In genomic region chr8:85142516-85142915, GRCm38 (mm10) we compare ENCODE assay signal across 20 mouse cellular contexts. TPM values are rescaled to one million over a fixed set of nuclear protein-coding genes. Genes with fewer than 3 reads are reported as not detected.
DNase-seq lines count a peak whose midpoint lies in the region; ATAC-seq and TF ChIP-seq lines count a peak whose summit lies in the region.
"Had no signal": no experiment of that assay in that cellular context is flagged by ENCODE, and none has a peak within 500 bp of the region (broad histone marks: within the 10 kb centered on the region; RNA-seq: fewer than 3 reads in every experiment).

No protein-coding gene starts in this region.

- H3K9ac ChIP-seq in kidney, embryonic 15.5 days, result no peak overlapping the region
- H3K9ac ChIP-seq: heart, embryonic 13.5 days; hindbrain, embryonic 14.5 days; midbrain, embryonic 15.5 days; stomach, embryonic 15.5 days had no signal

- H3K9me3 ChIP-seq in kidney, embryonic 15.5 days (replicated peaks), result peaks cover 12% of the 10 kb centered on the region
- H3K9me3 ChIP-seq: midbrain, embryonic 15.5 days; stomach, embryonic 15.5 days had no signal

- H3K36me3 ChIP-seq in kidney, adult 2 months (ENCODE audit: control insufficient read depth, insufficient read depth, low read length), result no peaks in the 10 kb centered on the region
- H3K36me3 ChIP-seq in kidney, embryonic 15.5 days, result no peaks in the 10 kb centered on the region
- H3K36me3 ChIP-seq in spleen, adult 2 months (ENCODE audit: control insufficient read depth, insufficient read depth, low read length), result no peaks in the 10 kb centered on the region
- H3K36me3 ChIP-seq: heart, embryonic 13.5 days; midbrain, embryonic 15.5 days; stomach, embryonic 15.5 days had no signal

- no peaks in the 10 kb centered on the region for H3K4me1 ChIP-seq in kidney, adult 2 months (ENCODE audit: control insufficient read depth, insufficient read depth, low read length)
- no peaks in the 10 kb centered on the region for H3K4me1 ChIP-seq in kidney, embryonic 15.5 days
- no peaks in the 10 kb centered on the region for H3K4me1 ChIP-seq in spleen, adult 2 months (ENCODE audit: control insufficient read depth, insufficient read depth, insufficient read length)
- H3K4me1 ChIP-seq: heart, embryonic 13.5 days; midbrain, embryonic 15.5 days; stomach, embryonic 15.5 days had no signal

- TF ChIP-seq POLR2A in kidney, adult 2 months (IDR thresholded peaks at IDR 0.05; ENCODE audit: low read depth, low read length), result no peak
- no peak for TF ChIP-seq POLR2A in spleen, adult 2 months (IDR thresholded peaks at IDR 0.05; ENCODE audit: low read depth, low read length)

- H3K4me3 ChIP-seq in kidney, adult 2 months (ENCODE audit: insufficient read depth, low read depth, low read length), result no peak overlapping the region
- H3K4me3 ChIP-seq in kidney, embryonic 15.5 days (replicated peaks), result no peak overlapping the region
- no peak overlapping the region for H3K4me3 ChIP-seq in spleen, adult 2 months (ENCODE audit: extremely low read depth, insufficient read depth, insufficient read length)
- H3K4me3 ChIP-seq: heart, embryonic 13.5 days; midbrain, embryonic 15.5 days; stomach, embryonic 15.5 days had no signal

- H3K27ac ChIP-seq in kidney, adult 2 months (ENCODE audit: insufficient read depth, low read depth, low read length), result no peak overlapping the region
- H3K27ac ChIP-seq in kidney, embryonic 15.5 days, result no peak overlapping the region
- peak overlapping the region; percentile 8; the same call in 1 of the 2 replicates for H3K27ac ChIP-seq in spleen, adult 2 months (ENCODE audit: insufficient read depth, low read length)
- H3K27ac ChIP-seq: heart, embryonic 13.5 days; hindbrain, embryonic 14.5 days; midbrain, embryonic 15.5 days; stomach, embryonic 15.5 days had no signal

- WGBS in kidney, adult 2 months, result 94% methylated on average over 4 of the region's 4 CpGs
- WGBS in kidney, embryonic 15.5 days, result 96% methylated on average over 4 of the region's 4 CpGs
- 62% methylated on average over 4 of the region's 4 CpGs for WGBS in spleen, adult 2 months

- no peak for TF ChIP-seq CTCF in kidney, adult 2 months (conservative IDR thresholded peaks at IDR 0.05; ENCODE audit: insufficient read depth, insufficient read length, low read depth, low read length)
- no peak for TF ChIP-seq CTCF in spleen, adult 2 months (IDR thresholded peaks at IDR 0.05; ENCODE audit: extremely low read depth, insufficient read depth, insufficient read length, insufficient replicate concordance)

- ATAC-seq in kidney, embryonic 15.5 days (replicated peaks; ENCODE audit: low FRiP score), result no peak
- ATAC-seq in common myeloid progenitor, adult 5-6 weeks (replicated peaks; ENCODE audit: low read depth, poor library complexity, severe bottlenecking), result peak; percentile 60
- ATAC-seq: CD4-positive, CD25-positive, alpha-beta regulatory T cell, adult 4 months; midbrain, embryonic 15.5 days had no signal

- no peak overlapping the region for H3K4me2 ChIP-seq in kidney, embryonic 15.5 days
- H3K4me2 ChIP-seq: heart, embryonic 13.5 days; hindbrain, embryonic 14.5 days; midbrain, embryonic 15.5 days; stomach, embryonic 15.5 days had no signal

- H3K27me3 ChIP-seq in kidney, adult 2 months (replicated peaks; ENCODE audit: control insufficient read depth, insufficient read depth, low read length), result no peaks in the 10 kb centered on the region
- H3K27me3 ChIP-seq in kidney, embryonic 15.5 days, result no peaks in the 10 kb centered on the region
- H3K27me3 ChIP-seq in spleen, adult 2 months (ENCODE audit: control insufficient read depth, insufficient read depth, low read length), result no peaks in the 10 kb centered on the region
- H3K27me3 ChIP-seq: heart, embryonic 13.5 days; midbrain, embryonic 15.5 days; stomach, embryonic 15.5 days had no signal

- peak; percentile 19 for DNase-seq in kidney, adult 2 months
- no peak for DNase-seq in spleen, adult 2 months (ENCODE audit: low read depth in 1 of 2, low spot score in 2 of 2)
- DNase-seq in spleen, adult 18-20 months, result no peak
- DNase-seq in telencephalon, adult 2 months (ENCODE audit: low read depth, low spot score), result peak; percentile 29
- DNase-seq in adrenal gland, postnatal 4 days (ENCODE audit: low spot score in 2 of 2), result no peak
- DNase-seq in embryo, embryonic 10 days (ENCODE audit: low spot score), result no peak
- DNase-seq: adrenal gland, postnatal 10 days; cerebellum, adult 8-10 months; kidney, adult 18-20 months; right cerebral cortex, postnatal 14 days; thymus, postnatal 36 days had no signal

RNA-seq across cellular contexts. Expression of gene Cks1brt, which starts 9.2 kb away (rescaled TPM):
- polyA plus RNA-seq in kidney, adult 2 months (2012; rRNA removed), result not detected in 2 replicates
- polyA plus RNA-seq in kidney, embryonic 15.5 days (2015; fragmentation: Nextera tagmentation; extraction: Ambion mirVana), result not detected in 2 replicates
- 0.04 TPM in 1 of 2 replicates, not detected in the other for polyA plus RNA-seq in spleen, adult 2 months (2012; rRNA removed)
- not detected in 2 replicates for total RNA-seq in common myeloid progenitor, adult 5-6 weeks (2017)
- not detected for total RNA-seq in adrenal gland, postnatal 4 days (2021)
- total RNA-seq: adrenal gland, postnatal 10 days; left cerebral cortex, postnatal 36 days had no signal
- polyA plus RNA-seq: CD4-positive, CD25-positive, alpha-beta regulatory T cell, adult 4 months; heart, embryonic 13.5 days; hindbrain, embryonic 14.5 days; large intestine, adult 2 months; midbrain, embryonic 15.5 days; stomach, embryonic 15.5 days had no signal

RNA-seq across cellular contexts. Expression of gene Zfp791, which starts 19.6 kb away (rescaled TPM):
- 0.76 and 0.84 TPM in 2 replicates for polyA plus RNA-seq in kidney, adult 2 months (2012; rRNA removed)
- polyA plus RNA-seq in kidney, embryonic 15.5 days (2015; fragmentation: Nextera tagmentation; extraction: Ambion mirVana), result 2.0 and 2.6 TPM in 2 replicates
- polyA plus RNA-seq in spleen, adult 2 months (2012; rRNA removed), result 0.05 and 0.11 TPM in 2 replicates
- not detected in 2 replicates for total RNA-seq in common myeloid progenitor, adult 5-6 weeks (2017)
- total RNA-seq in adrenal gland, postnatal 4 days (2021), result 1 to 10 TPM; 3.7 to 4.3 TPM
- polyA plus RNA-seq: CD4-positive, CD25-positive, alpha-beta regulatory T cell, adult 4 months had no signal

RNA-seq across cellular contexts. Expression of gene Man2b1, which starts 59.4 kb away (rescaled TPM):
- 111 and 116 TPM in 2 replicates for polyA plus RNA-seq in kidney, adult 2 months (2012; rRNA removed)
- polyA plus RNA-seq in kidney, embryonic 15.5 days (2015; fragmentation: Nextera tagmentation; extraction: Ambion mirVana), result 39.2 and 41.5 TPM in 2 replicates
- polyA plus RNA-seq in spleen, adult 2 months (2012; rRNA removed), result 163 and 165 TPM in 2 replicates
- 39.6 and 42.0 TPM in 2 replicates for total RNA-seq in common myeloid progenitor, adult 5-6 weeks (2017)
- total RNA-seq in adrenal gland, postnatal 4 days (2021), result 10 to 100 TPM; 69.1 to 69.2 TPM

Comparison
In these comparisons a context has a peak if more than half of its experiments do, and no peak if none do; other contexts are left out.
1. DNase-seq: peak in kidney, adult 2 months (single experiment) and telencephalon, adult 2 months (single experiment); none in spleen, adult 2 months (0 of 2), spleen, adult 18-20 months (0 of 2), adrenal gland, postnatal 4 days (0 of 2) and embryo, embryonic 10 days (single experiment).